Mouse (Mus musculus) CH12.LX (cell line): ENCODE measurements around the gene Ecsit. TPM values are rescaled to one million over a fixed set of nuclear protein-coding genes. Genes with fewer than 3 reads are reported as not detected.

Source experiments
- DNase-seq: peaks from one replicate; pipeline ENCODE4 v3.0.0-alpha.2; 2013; ENCODE audit errors: extremely low read depth
- H3K27ac ChIP-seq: 2 replicates; pipeline ENCODE4 v1.5.1; 2012; ENCODE audit warnings: low read depth, mild to moderate bottlenecking, control low read depth, moderate library complexity; ENCODE audit not compliant: insufficient read depth
- H3K27me3 ChIP-seq: replicated peaks from 2 replicates; pipeline ENCODE3; 2012; ENCODE audit warnings: inconsistent platforms
- H3K36me3 ChIP-seq, 2 experiments: replicated peaks in 1 of 2; 2 replicates each; pipeline versions ENCODE3 to v1.6.1; 2012; ENCODE audit warnings: inconsistent platforms in 1 of 2, low read length in 1 of 2, mild to moderate bottlenecking in 1 of 2, mixed read lengths in 1 of 2, moderate library complexity in 1 of 2; ENCODE audit not compliant: control insufficient read depth in 1 of 2, insufficient read depth in 1 of 2
- H3K4me1 ChIP-seq, 2 experiments: 2 replicates each; pipeline ENCODE4 v1.6.1; 2012; ENCODE audit warnings: inconsistent platforms in 1 of 2, moderate library complexity in 1 of 2; ENCODE audit not compliant: insufficient read depth in 2 of 2, control insufficient read depth in 1 of 2
- H3K4me2 ChIP-seq: 2 replicates; pipeline ENCODE4 v1.6.1; 2012; ENCODE audit warnings: low read depth, mild to moderate bottlenecking, control low read depth; ENCODE audit not compliant: poor library complexity, insufficient read depth, severe bottlenecking
- H3K4me3 ChIP-seq, 3 experiments: fragments of 150-350 bp in 1 of 3; sonication (generic) in 1 of 3; replicated peaks in 1 of 3; 2 replicates each; pipeline versions ENCODE3 to v1.5.1; 2011 to 2012; ENCODE audit warnings: low read depth in 2 of 3, low read length in 2 of 3, mild to moderate bottlenecking in 2 of 3, moderate library complexity in 2 of 3, control low read depth in 1 of 3, improper control_type of control experiment in 1 of 3, inconsistent platforms in 1 of 3, mixed read lengths in 1 of 3; ENCODE audit not compliant: poor library complexity in 1 of 3
- H3K79me2 ChIP-seq: replicated peaks from 2 replicates; pipeline ENCODE4 v1.6.1; 2012; ENCODE audit warnings: mild to moderate bottlenecking, moderate library complexity; ENCODE audit not compliant: control insufficient read depth, poor library complexity, insufficient read depth, severe bottlenecking; ENCODE audit errors: extremely low read depth
- H3K9ac ChIP-seq: 2 replicates; pipeline ENCODE4 v1.6.1; 2012; ENCODE audit warnings: low read depth, mild to moderate bottlenecking, control low read depth, moderate library complexity; ENCODE audit not compliant: insufficient read depth
- H3K9me3 ChIP-seq: replicated peaks from 2 replicates; pipeline ENCODE3; 2012; ENCODE audit warnings: low read length, inconsistent platforms, mixed read lengths
- BHLHE40 ChIP-seq: IDR thresholded peaks from 2 replicates; pipeline ENCODE4 v1.6.1; 2011; ENCODE audit warnings: mild to moderate bottlenecking, low read depth, low read length, improper control_type of control experiment
- CHD2 ChIP-seq: IDR thresholded peaks from 2 replicates; pipeline ENCODE4 v1.6.1; 2011; ENCODE audit warnings: low read length, improper control_type of control experiment
- CTCF ChIP-seq, 2 experiments: IDR thresholded peaks in 1 of 2; conservative IDR thresholded peaks in 1 of 2; 2 replicates each; pipeline ENCODE4 v1.5.1; 2011 to 2012; ENCODE audit warnings: low read depth in 2 of 2, low read length in 2 of 2, improper control_type of control experiment in 1 of 2, inconsistent platforms in 1 of 2, mild to moderate bottlenecking in 1 of 2, moderate library complexity in 1 of 2
- E2F4 ChIP-seq: IDR thresholded peaks from 2 replicates; pipeline ENCODE4 v1.6.1; 2011; ENCODE audit warnings: low read depth, low read length, improper control_type of control experiment; ENCODE audit not compliant: insufficient replicate concordance
- ELF1 ChIP-seq: IDR thresholded peaks from 2 replicates; pipeline ENCODE4 v1.6.1; 2014; ENCODE audit warnings: low read depth, mild to moderate bottlenecking, inconsistent platforms, low read length, improper control_type of control experiment
- EP300 ChIP-seq: IDR thresholded peaks from 2 replicates; pipeline ENCODE4 v1.6.1; 2011; ENCODE audit warnings: low read length, improper control_type of control experiment
- HCFC1 ChIP-seq: IDR thresholded peaks from 2 replicates; pipeline ENCODE4 v1.6.1; 2012; ENCODE audit warnings: low read depth, mild to moderate bottlenecking, inconsistent platforms, low read length, improper control_type of control experiment
- IRF4 ChIP-seq: IDR thresholded peaks from 2 replicates; pipeline ENCODE4 v1.6.1; 2014; ENCODE audit warnings: low read depth, mild to moderate bottlenecking, inconsistent platforms, low read length, improper control_type of control experiment
- JUN ChIP-seq: IDR thresholded peaks from 2 replicates; pipeline ENCODE4 v1.6.1; 2011; ENCODE audit warnings: low read depth, mild to moderate bottlenecking, low read length, improper control_type of control experiment, moderate library complexity; ENCODE audit not compliant: insufficient read depth
- JUND ChIP-seq: conservative IDR thresholded peaks from 2 replicates; pipeline ENCODE4 v1.6.1; 2011; ENCODE audit warnings: low read depth, low read length, improper control_type of control experiment
- KAT2A ChIP-seq: IDR thresholded peaks from 2 replicates; pipeline ENCODE4 v1.6.1; 2012; ENCODE audit warnings: low read length, improper control_type of control experiment, inconsistent platforms; ENCODE audit not compliant: insufficient replicate concordance
- MAFK ChIP-seq: IDR thresholded peaks from 2 replicates; pipeline ENCODE4 v1.6.1; 2011; ENCODE audit warnings: low read length, improper control_type of control experiment; ENCODE audit not compliant: insufficient replicate concordance
- MAX ChIP-seq: IDR thresholded peaks from 2 replicates; pipeline ENCODE4 v1.6.1; 2011; ENCODE audit warnings: low read length, improper control_type of control experiment
- MAZ ChIP-seq: IDR thresholded peaks from 2 replicates; pipeline ENCODE4 v1.6.1; 2012; ENCODE audit warnings: low read depth, mild to moderate bottlenecking, inconsistent platforms, low read length, improper control_type of control experiment, moderate library complexity
- MXI1 ChIP-seq: IDR thresholded peaks from 2 replicates; pipeline ENCODE4 v1.6.1; 2011; ENCODE audit warnings: mild to moderate bottlenecking, low read depth, low read length, improper control_type of control experiment
- MYC ChIP-seq: IDR thresholded peaks from 2 replicates; pipeline ENCODE4 v1.6.1; 2011; ENCODE audit warnings: low read depth, mild to moderate bottlenecking, improper control_type of control experiment, low read length
- NELFE ChIP-seq: IDR thresholded peaks from 2 replicates; pipeline ENCODE4 v1.6.1; 2011; ENCODE audit warnings: low read depth, low read length, improper control_type of control experiment
- NRF1 ChIP-seq: IDR thresholded peaks from 2 replicates; pipeline ENCODE4 v1.6.1; 2014; ENCODE audit warnings: low read depth, mild to moderate bottlenecking, inconsistent platforms, low read length, improper control_type of control experiment, moderate library complexity
- PAX5 ChIP-seq: IDR thresholded peaks from 2 replicates; pipeline ENCODE4 v1.6.1; 2012; ENCODE audit warnings: low read length, inconsistent platforms, mixed read lengths
- POLR2A ChIP-seq: IDR thresholded peaks from 2 replicates; pipeline ENCODE4 v1.6.1; 2011; ENCODE audit warnings: low read depth, mild to moderate bottlenecking, improper control_type of control experiment, low read length
- POLR2AphosphoS2 ChIP-seq: IDR thresholded peaks from 2 replicates; pipeline ENCODE4 v1.6.1; 2011; ENCODE audit warnings: low read depth, low read length, improper control_type of control experiment
- RAD21 ChIP-seq: IDR thresholded peaks from 2 replicates; pipeline ENCODE4 v1.6.1; 2011; ENCODE audit warnings: low read depth, mild to moderate bottlenecking, low read length, improper control_type of control experiment, moderate library complexity
- RCOR1 ChIP-seq: conservative IDR thresholded peaks from 2 replicates; pipeline ENCODE4 v1.6.1; 2012; ENCODE audit warnings: low read depth, mild to moderate bottlenecking, inconsistent platforms, low read length, improper control_type of control experiment
- TBP ChIP-seq: conservative IDR thresholded peaks from 2 replicates; pipeline ENCODE4 v1.6.1; 2011; ENCODE audit warnings: low read depth, low read length, improper control_type of control experiment
- TCF12 ChIP-seq: IDR thresholded peaks from 2 replicates; pipeline ENCODE4 v1.6.1; 2014; ENCODE audit warnings: low read depth, mild to moderate bottlenecking, inconsistent platforms, low read length, improper control_type of control experiment
- USF1 ChIP-seq: IDR thresholded peaks from 2 replicates; pipeline ENCODE4 v1.6.1; 2014; ENCODE audit warnings: low read depth, mild to moderate bottlenecking, inconsistent platforms, low read length, improper control_type of control experiment
- ZKSCAN1 ChIP-seq: IDR thresholded peaks from 2 replicates; pipeline ENCODE4 v1.6.1; 2012; ENCODE audit warnings: low read depth, inconsistent platforms, low read length, improper control_type of control experiment, borderline replicate concordance
- dilution Hi-C: fragments of 300-500 bp; cut with MboI; formaldehyde crosslinking; loops from 2 replicates; pipeline ENCODE4 v1.14.3; 2020; ENCODE audit warnings: low sequenced_read_pairs; ENCODE audit not compliant: extremely low pct_unique_long_range_greater_than_20kb, extremely low pct_ligation_motif_present
- in situ Hi-C: fragments of 300-500 bp; cut with MboI; formaldehyde crosslinking; loops from 3 replicates; pipeline ENCODE4 v1.14.3; 2019; ENCODE audit warnings: low sequenced_read_pairs, low pct_ligation_motif_present, low pct_unique_long_range_greater_than_20kb, mixed read lengths
- polyA plus RNA-seq: library from polyadenylated mRNA; unstranded; fragments of >175 nt; gene quantifications from 2 replicates; pipeline ENCODE4 v1.2.1, GENCODE M21; 2012; ENCODE audit warnings: low read depth; ENCODE audit not compliant: insufficient read length
- total RNA-seq, 2 experiments: library from RNA; depleted of rRNA; stranded (reverse); fragments of 300-350 nt in 1 of 2; fragments of >200 nt in 1 of 2; gene quantifications; 2 replicates each; pipeline ENCODE4 v1.2.3; 2012 to 2014

Ecsit gene
- total and polyA plus RNA-seq, 3 experiments = 38.7 to 57.1 (median 48.5) TPM

- no peak overlapping the region for H3K27ac ChIP-seq
- peaks cover 8 to 34% of the 10 kb centered on the region in 2 experiments; a peak in 3 of 4 replicates for H3K4me1 ChIP-seq
- DNase-seq = no peak
- H3K9me3 ChIP-seq = peaks cover 3% of the 10 kb centered on the region
- H3K36me3 ChIP-seq = peaks cover 28 to 39% of the 10 kb centered on the region in 2 experiments
- peak overlapping the region; percentile 86 for H3K9ac ChIP-seq
- peak overlapping the region; percentile 65 for H3K4me2 ChIP-seq
- TF ChIP-seq E2F4 (no peak), MAFK (no peak), USF1 (no peak), MAZ (no peak), TBP (no peak), ZKSCAN1 (no peak), RCOR1 (no peak), PAX5 (no peak), NELFE (no peak), BHLHE40 (no peak), MXI1 (no peak), CHD2 (no peak), IRF4 (no peak), HCFC1 (no peak), POLR2AphosphoS2 (no peak), MAX (no peak), EP300 (no peak), RAD21 (no peak), POLR2A (no peak)
- dilution Hi-C loops (no loop called here), in situ Hi-C loops (loop anchor here (5.0 kb wide), 1 partner anchor 44 kb away; the partner anchor contains the start of genes Gm49318 and Zfp653)
- peak overlapping the region; percentile 80 to 89 (median 85) for H3K4me3 ChIP-seq
- H3K79me2 ChIP-seq = peaks cover 16% of the 10 kb centered on the region
- H3K27me3 ChIP-seq = no peaks in the 10 kb centered on the region
Measured at GRCm38 (mm10) chr9:22116086-22116485, 30.8 kb upstream of the Ecsit start.

GRCm38 (mm10) chr9:22115635-22116034 lies 30.4 kb upstream of the Ecsit start:
- dilution Hi-C loops = no loop called here

More at GRCm38 (mm10) chr9:22115635-22116034, 30.4 kb upstream of the Ecsit start:
- H3K27ac ChIP-seq = no peak overlapping the region
- peak overlapping the region; percentile 65; the same call in 1 of the 2 replicates for H3K4me2 ChIP-seq
- no peak for DNase-seq
- peaks cover 16% of the 10 kb centered on the region for H3K79me2 ChIP-seq
- H3K36me3 ChIP-seq = peaks cover 28 to 43% of the 10 kb centered on the region in 2 experiments
- no peaks in the 10 kb centered on the region for H3K27me3 ChIP-seq
- in situ Hi-C loops = loop anchor here (5.0 kb wide), 1 partner anchor 43 kb away; the partner anchor contains the start of genes Gm49318 and Zfp653
- peaks cover 8 to 32% of the 10 kb centered on the region in 2 experiments; a peak in 3 of 4 replicates for H3K4me1 ChIP-seq
- H3K9ac ChIP-seq = peak overlapping the region; percentile 86; the same call in 1 of the 2 replicates
- TF ChIP-seq MAFK (no peak), PAX5 (no peak), TCF12 (no peak), E2F4 (no peak), HCFC1 (no peak), ELF1 (no peak), JUN (no peak), ZKSCAN1 (no peak), USF1 (no peak), KAT2A (no peak), NELFE (no peak), IRF4 (no peak), RAD21 (no peak), JUND (no peak), TBP (no peak), NRF1 (no peak), CTCF (conservative IDR thresholded peaks at IDR 0.05 in 1 of 2, IDR thresholded peaks at IDR 0.05 in 1 of 2; ENCODE audit: low read depth in 2 of 2, low read length in 2 of 2) (no peak), MYC (no peak)
- peaks cover 3% of the 10 kb centered on the region for H3K9me3 ChIP-seq
- no peak overlapping the region for H3K4me3 ChIP-seq
